Mouse (Mus musculus) intestine, postnatal 0 days (tissue): ENCODE data around the gene Dnmt3a. TPM values are rescaled to one million over a fixed set of nuclear protein-coding genes. Genes with fewer than 3 reads are reported as not detected.

Experiments used
- ATAC-seq: fragments of 200-750 bp; cut with Nextera tagmentation; 2 replicates; pipeline ENCODE4 v1.8.0; 2017; ENCODE audit warnings: mild to moderate bottlenecking, moderate TSS enrichment, moderate library complexity
- H3K27ac ChIP-seq: fragments of 300-500 bp; sonication (generic); 2 replicates; pipeline ENCODE4 v1.5.1; 2014; ENCODE audit warnings: mild to moderate bottlenecking, low read depth, low read length, moderate library complexity
- H3K27me3 ChIP-seq: fragments of 300-500 bp; sonication (generic); replicated peaks from 2 replicates; pipeline ENCODE4 v1.6.1; 2014; ENCODE audit warnings: low read length, mixed read lengths; ENCODE audit not compliant: control insufficient read depth, insufficient read depth
- H3K36me3 ChIP-seq: fragments of 300-500 bp; sonication (generic); 2 replicates; pipeline ENCODE4 v1.6.1; 2014; ENCODE audit warnings: mild to moderate bottlenecking, moderate library complexity; ENCODE audit not compliant: control insufficient read depth, insufficient read depth
- H3K4me1 ChIP-seq: fragments of 300-500 bp; sonication (generic); replicated peaks from 2 replicates; pipeline ENCODE4 v1.6.1; 2014; ENCODE audit warnings: antibody characterized with exemption, low read length, mixed read lengths; ENCODE audit not compliant: control insufficient read depth, insufficient read depth
- H3K4me2 ChIP-seq: fragments of 300-500 bp; sonication (generic); replicated peaks from 2 replicates; pipeline ENCODE4 v1.6.1; 2014; ENCODE audit warnings: low read depth, mild to moderate bottlenecking, moderate library complexity
- H3K4me3 ChIP-seq: fragments of 300-500 bp; sonication (generic); 2 replicates; pipeline ENCODE4 v1.5.1; 2014; ENCODE audit warnings: low read depth, low read length
- H3K9ac ChIP-seq: fragments of 300-500 bp; sonication (generic); 2 replicates; pipeline ENCODE4 v1.6.1; 2014; ENCODE audit warnings: mild to moderate bottlenecking, low read depth, low read length
- H3K9me3 ChIP-seq: fragments of 300-500 bp; sonication (generic); 2 replicates; pipeline ENCODE4 v1.6.1; 2016; ENCODE audit warnings: mixed run types; ENCODE audit not compliant: control insufficient read depth
- CTCF ChIP-seq: sonication (generic); IDR thresholded peaks from 2 replicates; pipeline ENCODE4 v1.5.1; 2016; ENCODE audit warnings: low read depth, mild to moderate bottlenecking, control low read depth, antibody characterized with exemption, moderate library complexity
- WGBS: fragments of 180-500 bp; shearing (Covaris S2); extraction: QIAGEN DNeasy Blood & Tissue Kit; methylation state at CpG from one replicate; pipeline ENCODE4 v1.1.7; 2014; 5-methylcytosine and 5-hydroxymethylcytosine counted together
- polyA plus RNA-seq: library from polyadenylated mRNA; unstranded; fragments of >200 nt; fragmentation: Nextera tagmentation; extraction: Ambion mirVana; gene quantifications from 2 replicates; pipeline ENCODE4 v1.2.1, GENCODE M21; 2015

The Dnmt3a gene
- polyA plus RNA-seq, 1 experiment from 2014 or later = 33.9 TPM

GRCm38 (mm10) chr12:3855762-3856501, 50.1 kb downstream of the Dnmt3a start:
- peak overlapping the region; percentile 68 for H3K27ac ChIP-seq
- no peak overlapping the region for H3K4me2 ChIP-seq
- no peak overlapping the region; the same call in 1 of the 2 replicates for H3K9ac ChIP-seq

GRCm38 (mm10) chr12:3856748-3857147, 50.9 kb downstream of the Dnmt3a start:
- H3K9ac ChIP-seq = no peak overlapping the region

More at GRCm38 (mm10) chr12:3855762-3856501, 50.1 kb downstream of the Dnmt3a start:
- TF ChIP-seq CTCF = 0 out of 2 replicates have a peak, but pooled peaks have one; percentile 6
- Histone ChIP-seq H3K9me3 (no peaks in the 10 kb centered on the region), H3K36me3 (peaks cover 35% of the 10 kb centered on the region), H3K27me3 (no peaks in the 10 kb centered on the region), H3K4me3 (no peak overlapping the region), H3K4me1 (no peaks in the 10 kb centered on the region)
- ATAC-seq = peak; percentile 29; the same call in 1 of the 2 replicates
- WGBS = 32% methylated on average over 7 of the region's 7 CpGs

GRCm38 (mm10) chr12:3857231-3857630, 51.4 kb downstream of the Dnmt3a start:
- Histone ChIP-seq H3K4me2 (no peak overlapping the region), H3K27ac (no peak overlapping the region), H3K4me1 (no peaks in the 10 kb centered on the region), H3K4me3 (no peak overlapping the region), H3K27me3 (no peaks in the 10 kb centered on the region), H3K9me3 (no peaks in the 10 kb centered on the region), H3K36me3 (peaks cover 41% of the 10 kb centered on the region), H3K9ac (no peak overlapping the region)
- 76% methylated on average over 3 of the region's 3 CpGs for WGBS
- TF ChIP-seq CTCF = no peak
- no peak for ATAC-seq

More at GRCm38 (mm10) chr12:3856748-3857147, 50.9 kb downstream of the Dnmt3a start:
- ATAC-seq = no peak
- no peaks in the 10 kb centered on the region for H3K4me1 ChIP-seq
- H3K36me3 ChIP-seq = peaks cover 36% of the 10 kb centered on the region
- no peak overlapping the region for H3K4me3 ChIP-seq
- no peaks in the 10 kb centered on the region for H3K9me3 ChIP-seq
- H3K27ac ChIP-seq = no peak overlapping the region
- no peak overlapping the region for H3K4me2 ChIP-seq
- TF ChIP-seq CTCF = no peak
- 58% methylated on average over 2 of the region's 2 CpGs for WGBS
- H3K27me3 ChIP-seq = no peaks in the 10 kb centered on the region

GRCm38 (mm10) chr12:3857773-3858172, 52.0 kb downstream of the Dnmt3a start:
- 79% methylated on average over 9 of the region's 9 CpGs for WGBS
- no peaks in the 10 kb centered on the region for H3K9me3 ChIP-seq
- peaks cover 40% of the 10 kb centered on the region for H3K36me3 ChIP-seq
- H3K27me3 ChIP-seq = no peaks in the 10 kb centered on the region
- no peak for TF ChIP-seq CTCF
- H3K4me2 ChIP-seq = no peak overlapping the region
- ATAC-seq = no peak
- no peak overlapping the region for H3K27ac ChIP-seq
- no peak overlapping the region for H3K4me3 ChIP-seq
- H3K4me1 ChIP-seq = no peaks in the 10 kb centered on the region
- no peak overlapping the region for H3K9ac ChIP-seq

GRCm38 (mm10) chr12:3858754-3859153, 52.9 kb downstream of the Dnmt3a start:
- Histone ChIP-seq H3K9ac (no peak overlapping the region), H3K27me3 (no peaks in the 10 kb centered on the region), H3K4me3 (no peak overlapping the region), H3K4me2 (no peak overlapping the region), H3K27ac (no peak overlapping the region), H3K36me3 (peaks cover 44% of the 10 kb centered on the region), H3K4me1 (no peaks in the 10 kb centered on the region), H3K9me3 (no peaks in the 10 kb centered on the region)
- no peak for TF ChIP-seq CTCF
- WGBS = 84% methylated on average over 4 of the region's 4 CpGs
- ATAC-seq = no peak

- Histone ChIP-seq H3K4me3 (no peak overlapping the region), H3K27me3 (no peaks in the 10 kb centered on the region), H3K4me1 (no peaks in the 10 kb centered on the region), H3K9me3 (no peaks in the 10 kb centered on the region), H3K36me3 (peaks cover 48% of the 10 kb centered on the region), H3K9ac (no peak overlapping the region), H3K27ac (0 out of 2 replicates have a peak overlapping the region, but pooled peaks have one; percentile 16), H3K4me2 (no peak overlapping the region)
- ATAC-seq = peak; percentile 52
- TF ChIP-seq CTCF = no peak
- WGBS = 50% methylated on average over 3 of the region's 3 CpGs
Measured at GRCm38 (mm10) chr12:3859545-3859944, 53.7 kb downstream of the Dnmt3a start.
